Mouse (Mus musculus) cerebellum, adult 11-12 months (tissue): ENCODE measurements around the gene Zfand2a.

Experiments
- DNase-seq: peaks from one replicate; pipeline ENCODE4 v3.0.0; 2022

The Zfand2a gene

DNA sequence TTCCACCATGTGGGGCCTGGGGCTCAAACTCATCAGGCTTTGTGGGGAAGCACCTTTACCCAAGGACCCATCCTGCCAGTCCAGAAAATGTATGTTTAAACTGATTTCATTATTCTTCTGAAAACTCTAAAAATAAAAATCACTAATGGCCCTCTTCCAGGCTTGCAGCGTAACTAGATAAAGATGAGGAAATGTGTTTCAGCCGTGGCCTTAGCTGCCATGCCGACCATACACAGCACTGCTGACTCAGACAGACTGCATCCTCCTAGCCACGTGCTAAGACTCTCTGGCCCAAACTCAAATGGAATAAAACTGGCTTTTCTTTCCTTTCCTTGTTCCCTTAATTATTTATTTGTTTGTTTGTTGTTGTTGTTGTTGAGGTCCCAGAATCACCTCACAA is 19.5 kb downstream of the Zfand2a start:
- no peak for DNase-seq

DNA sequence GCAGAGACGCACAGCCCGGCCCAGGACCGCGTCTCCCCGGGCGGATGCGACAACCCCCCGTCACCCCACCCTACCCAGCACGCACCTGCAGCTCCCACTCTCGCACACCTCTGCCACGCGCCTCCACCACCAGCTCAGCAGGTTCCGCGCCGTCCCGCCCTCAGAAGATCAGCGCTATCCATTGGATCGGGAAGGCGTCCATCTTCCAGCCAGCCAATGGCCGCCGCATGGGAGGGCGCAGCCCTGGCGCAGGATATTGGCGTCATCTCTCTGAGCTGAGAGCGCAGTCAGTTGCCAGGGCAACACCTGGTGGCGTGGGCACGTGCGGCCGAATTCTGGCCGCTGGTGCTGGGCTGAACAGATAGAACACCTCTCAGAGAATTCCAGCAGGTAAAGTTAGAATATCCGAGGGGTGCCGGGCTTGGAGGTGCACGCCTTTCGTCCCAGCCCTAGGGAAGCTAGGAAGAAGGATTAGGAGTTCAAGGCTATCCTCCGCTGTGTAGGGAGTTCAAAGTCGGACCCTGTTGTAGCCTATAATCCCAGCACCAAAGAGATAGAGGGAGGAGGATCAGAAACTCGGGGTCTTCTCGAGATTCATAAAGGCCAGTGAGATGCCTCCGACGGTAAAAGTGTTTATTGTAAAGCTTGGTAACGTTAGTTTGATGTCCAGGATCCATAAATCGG is 23.8 kb downstream of the Zfand2a start, which contains the start of gene 3110082I17Rik:
TSS of gene 3110082I17Rik (minus strand) at position 144 of the 684 bp plus-strand sequence.
- DNase-seq = peak; percentile 97

DNA sequence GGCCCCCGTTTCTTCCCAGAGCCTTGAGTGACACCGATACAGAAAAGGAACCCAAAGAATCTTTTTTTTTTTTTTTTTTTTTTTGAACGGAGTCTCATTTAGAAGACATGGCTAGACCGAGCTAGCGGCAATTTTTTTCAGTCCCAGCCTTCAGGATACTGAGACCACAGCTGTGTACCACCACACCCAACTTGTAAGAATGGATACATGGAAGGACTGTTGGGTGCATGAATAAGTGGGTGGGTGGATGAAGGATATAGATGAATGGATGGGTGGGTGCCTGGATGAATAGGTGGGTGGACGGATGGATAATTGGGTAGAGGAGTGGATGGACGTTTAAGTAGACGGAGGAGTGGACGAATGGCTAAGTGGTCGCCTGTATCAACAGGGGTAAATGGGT is 24.4 kb downstream of the Zfand2a start:
- DNase-seq = no peak

DNA sequence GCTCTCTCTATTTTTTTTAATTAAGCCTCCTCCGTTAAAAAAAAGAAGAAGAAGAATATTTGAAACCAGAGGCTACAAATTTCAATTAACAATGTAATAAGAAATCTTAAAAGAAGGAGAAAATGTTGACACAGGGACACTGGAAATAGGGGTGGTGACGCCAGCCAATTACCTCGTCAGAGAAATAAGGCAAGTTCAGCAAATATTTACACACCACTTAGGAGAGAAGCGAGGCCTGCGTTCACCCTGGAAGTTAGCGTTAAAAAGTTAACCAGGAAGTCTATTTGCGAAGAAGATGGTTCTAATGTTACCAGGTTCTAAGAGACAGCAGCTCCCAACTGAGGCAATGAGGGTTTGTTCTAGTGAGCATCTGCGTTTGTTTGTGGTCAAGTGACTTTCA is 27.1 kb downstream of the Zfand2a start:
- no peak for DNase-seq

DNA sequence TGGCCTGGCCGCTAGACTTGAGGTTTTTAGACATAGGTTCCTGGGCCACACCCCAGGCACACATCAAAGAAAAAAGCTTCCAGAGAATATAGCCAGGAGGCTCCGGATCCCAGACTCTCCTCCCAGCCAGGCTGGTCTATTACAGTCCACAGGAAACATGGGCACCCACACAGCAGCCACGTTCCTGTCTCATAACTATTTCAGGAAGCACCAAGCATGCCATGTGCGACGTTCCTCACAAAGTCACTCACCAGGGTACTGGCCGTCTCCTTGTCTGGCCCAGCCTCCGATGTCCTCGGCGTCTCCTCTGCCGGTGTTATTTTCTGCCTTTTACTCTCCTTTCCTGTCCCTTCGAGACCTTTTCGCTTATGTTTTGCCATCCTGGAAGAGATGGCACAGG is 29.2 kb downstream of the Zfand2a start:
- no peak for DNase-seq

DNA sequence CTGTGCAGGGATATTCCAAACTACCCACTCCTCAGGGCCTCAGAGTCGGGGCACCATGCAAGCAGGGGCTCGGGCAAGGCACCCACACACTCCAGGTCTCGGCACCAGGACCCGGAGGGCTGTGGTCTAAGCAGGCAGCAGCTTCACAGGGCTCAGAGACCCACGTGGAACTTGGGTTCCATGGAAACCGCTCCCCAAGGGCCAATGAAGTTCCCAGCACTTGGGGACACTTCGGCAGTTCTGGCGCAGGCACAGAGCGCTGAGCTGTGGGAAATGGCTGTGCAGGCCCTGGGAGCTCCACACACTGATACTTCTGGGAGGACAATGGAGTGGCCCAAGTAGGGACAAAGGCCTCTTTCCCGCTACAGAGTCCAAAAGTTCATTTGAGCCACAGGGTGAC is 31.3 kb downstream of the Zfand2a start:
- DNase-seq = no peak

DNA sequence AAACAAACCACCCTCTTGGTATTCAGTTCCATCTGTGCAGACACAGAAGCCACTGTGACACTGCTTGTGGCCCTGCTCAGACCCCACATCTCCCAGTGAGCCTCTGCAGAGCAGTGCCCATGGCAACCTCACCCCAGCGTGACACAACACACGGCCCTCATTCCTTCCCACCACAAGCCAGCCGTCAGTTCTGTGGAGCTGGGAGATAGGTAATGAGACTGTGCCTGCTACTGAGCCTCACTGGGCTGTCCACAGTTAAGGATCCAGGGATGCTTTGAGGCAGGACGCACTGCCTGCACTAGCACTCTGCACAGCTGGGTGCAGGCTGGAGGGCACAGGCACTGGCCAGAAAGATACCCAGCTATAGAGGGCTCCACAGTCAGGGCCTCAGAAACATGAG is 34.4 kb downstream of the Zfand2a start:
- DNase-seq = no peak

DNA sequence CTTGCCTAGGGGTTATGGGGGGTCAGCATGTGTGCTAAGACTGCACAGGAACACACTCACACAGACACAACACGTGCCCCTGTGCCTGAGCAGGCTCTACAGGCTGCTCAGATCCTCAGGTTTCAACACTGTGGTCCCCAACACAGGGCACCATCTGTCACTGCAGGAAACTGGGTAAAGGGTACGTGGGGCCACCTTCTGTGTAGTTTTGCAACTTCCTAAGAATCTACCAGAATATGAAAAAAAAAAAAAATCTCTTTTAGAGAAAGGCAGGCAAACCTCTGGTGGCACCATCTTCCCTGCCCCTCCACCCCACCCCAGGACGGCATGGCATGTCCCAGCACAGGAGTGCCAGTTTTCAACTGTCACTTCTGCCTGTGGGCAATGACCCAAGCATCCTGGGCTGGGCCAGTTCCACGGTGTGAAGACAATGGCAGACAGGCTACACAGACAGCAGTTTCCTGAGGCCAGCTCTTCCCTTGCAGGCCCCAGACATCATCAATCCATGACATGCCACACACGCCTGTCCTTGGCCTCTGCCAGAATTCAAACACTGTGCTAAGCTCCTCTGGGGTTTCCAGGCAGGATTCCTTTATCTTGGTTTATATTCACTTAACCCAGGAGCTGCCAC is 35.1 kb downstream of the Zfand2a start:
- peak; percentile 65 for DNase-seq

DNA sequence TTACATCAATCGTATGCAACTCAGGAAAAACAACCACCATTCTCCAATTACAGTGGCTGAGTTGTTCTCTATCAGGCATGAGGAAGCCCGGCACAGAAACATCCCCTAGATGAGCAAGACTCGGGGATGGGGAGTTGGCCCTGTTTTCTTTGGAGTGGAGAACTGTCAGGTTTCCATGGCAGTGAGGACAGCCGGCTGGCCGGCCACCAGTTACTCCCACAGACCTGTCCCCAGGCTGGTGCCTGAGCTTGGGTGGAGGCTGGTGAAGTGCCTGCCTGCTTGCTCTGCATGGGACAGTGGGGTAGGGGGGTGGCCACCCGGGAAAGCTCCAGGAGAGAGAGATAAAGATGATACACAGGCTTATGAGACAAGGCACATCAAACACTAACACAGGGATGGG is 36.3 kb downstream of the Zfand2a start:
- no peak for DNase-seq

DNA sequence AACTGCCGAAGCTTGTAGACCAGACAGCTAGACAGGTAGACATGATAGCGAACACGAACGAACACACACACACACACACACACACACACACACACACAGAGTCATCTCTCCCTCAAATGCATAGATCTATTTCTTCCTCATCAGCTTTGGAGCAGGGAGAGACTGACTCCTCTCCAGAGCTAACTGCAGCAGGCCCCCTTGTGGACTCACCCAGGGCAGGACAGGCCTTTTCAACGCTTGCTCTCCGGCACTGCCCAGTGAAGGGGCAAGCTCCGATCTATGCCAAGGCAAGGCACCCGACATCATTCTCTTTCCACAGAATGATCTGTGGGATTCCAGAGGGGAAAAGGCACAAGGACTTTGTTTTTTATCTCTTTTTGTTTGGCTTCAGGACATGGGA is 39.1 kb downstream of the Zfand2a start:
- no peak for DNase-seq

DNA sequence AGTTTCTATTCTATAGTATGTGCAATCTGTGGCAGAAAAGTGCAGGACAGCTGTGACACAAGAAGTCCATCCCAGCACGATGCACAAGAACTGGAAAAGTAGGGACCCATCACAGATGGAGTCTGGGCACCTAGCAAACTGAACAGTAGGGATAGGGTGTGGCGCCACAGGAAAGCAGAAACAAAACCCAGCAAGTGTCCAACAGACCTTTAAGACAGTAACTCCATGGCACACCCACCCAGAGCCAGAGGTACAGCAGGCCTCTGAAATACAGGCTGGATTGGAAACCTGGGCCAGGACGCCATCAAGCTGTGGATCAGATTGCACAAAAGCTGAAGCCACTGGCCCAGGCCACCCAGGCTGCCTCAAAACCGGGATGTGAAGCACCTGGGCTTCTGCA is 41.4 kb downstream of the Zfand2a start:
- DNase-seq = no peak

DNA sequence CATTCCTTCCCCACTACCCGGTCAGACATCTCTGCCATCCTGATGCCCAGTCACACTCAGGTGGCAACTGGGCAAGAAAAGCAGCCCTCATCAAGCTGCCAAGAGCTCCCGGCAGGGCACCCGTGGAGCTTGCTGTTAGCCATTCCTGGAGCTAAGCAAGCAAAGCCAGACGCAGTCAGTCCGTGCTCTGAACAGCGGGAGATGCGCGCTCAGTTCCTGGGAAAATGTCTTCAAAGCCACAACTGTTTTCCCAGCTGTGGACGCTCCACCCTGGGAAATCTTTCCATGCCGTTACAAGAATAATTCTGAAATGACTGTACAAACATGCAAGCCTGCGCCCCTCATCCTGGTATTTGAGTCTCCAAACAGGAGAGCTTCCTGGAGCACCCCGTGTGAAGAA is 41.9 kb downstream of the Zfand2a start:
- DNase-seq = peak; percentile 51

DNA sequence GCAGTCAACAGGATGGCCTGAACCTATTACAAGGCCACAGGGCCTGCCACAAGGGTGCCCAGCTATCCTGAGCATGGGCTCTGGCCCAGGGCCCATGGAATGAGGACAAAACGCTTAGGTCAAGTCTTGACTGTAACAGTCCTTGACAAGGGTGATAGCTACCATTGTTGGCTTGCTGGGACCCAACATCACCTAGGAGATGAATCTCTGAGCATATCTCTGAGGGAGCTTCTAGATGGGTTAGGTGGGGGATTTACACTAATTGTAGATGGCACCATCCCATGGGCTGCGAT is 42.7 kb downstream of the Zfand2a start:
- no peak for DNase-seq

DNA sequence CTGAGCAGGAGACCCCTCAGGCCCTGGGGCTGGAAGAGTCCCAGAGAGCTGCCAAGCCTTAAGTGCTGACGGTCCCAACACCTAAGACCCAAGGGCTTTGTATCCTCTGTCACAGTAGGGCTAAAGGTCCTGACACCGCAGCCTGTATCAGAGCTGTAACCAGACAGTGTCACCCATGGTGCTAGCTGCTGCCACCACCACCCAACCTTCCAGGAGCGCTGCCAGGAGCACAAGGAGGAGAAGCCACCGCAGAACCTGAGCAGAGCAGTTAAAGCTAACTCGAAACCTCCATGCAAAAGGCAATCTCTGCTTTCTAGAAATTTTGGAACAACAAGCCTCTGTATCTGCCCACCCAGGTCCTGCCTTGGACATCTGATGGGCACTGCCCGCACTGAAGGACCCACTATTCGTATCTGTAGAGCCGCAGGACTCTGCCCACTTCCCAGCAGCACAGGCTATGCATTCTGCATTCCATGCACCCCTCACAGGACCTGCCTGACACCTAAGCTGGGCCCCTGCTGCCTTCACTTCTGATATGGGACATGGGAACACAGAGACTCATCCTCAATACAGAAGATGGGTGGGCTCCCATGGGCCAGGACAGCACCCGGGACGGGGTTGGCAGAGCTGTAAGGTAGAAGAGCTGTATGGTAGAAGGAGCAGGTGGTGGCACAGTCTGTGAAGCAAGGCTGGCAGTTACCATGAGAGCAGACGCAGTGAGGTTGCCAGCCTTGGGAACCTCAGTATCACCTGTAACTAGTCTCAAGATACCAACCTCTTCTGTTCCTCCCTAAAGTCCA is 43.2 kb downstream of the Zfand2a start:
- DNase-seq = peak; percentile 52

DNA sequence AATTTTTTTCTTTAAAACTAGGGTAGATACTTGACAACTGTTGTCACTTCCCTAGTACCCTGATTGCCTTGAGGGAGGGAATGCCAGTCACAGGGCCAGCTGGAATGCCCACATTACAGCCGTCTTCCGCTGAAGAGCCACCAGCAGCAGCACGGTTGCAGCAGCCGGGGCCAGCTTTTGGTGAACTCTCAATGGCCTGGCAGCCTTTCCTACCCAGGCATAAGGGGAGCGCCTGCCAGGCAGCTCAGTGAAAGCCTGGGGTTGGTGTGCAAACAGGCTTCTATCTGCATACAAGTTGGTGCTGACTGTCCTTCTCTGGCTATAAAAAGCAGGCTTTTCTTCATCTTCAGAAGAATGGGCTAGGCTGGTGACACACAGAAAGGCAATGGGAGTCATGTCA is 43.9 kb downstream of the Zfand2a start:
- peak; percentile 57 for DNase-seq

DNA sequence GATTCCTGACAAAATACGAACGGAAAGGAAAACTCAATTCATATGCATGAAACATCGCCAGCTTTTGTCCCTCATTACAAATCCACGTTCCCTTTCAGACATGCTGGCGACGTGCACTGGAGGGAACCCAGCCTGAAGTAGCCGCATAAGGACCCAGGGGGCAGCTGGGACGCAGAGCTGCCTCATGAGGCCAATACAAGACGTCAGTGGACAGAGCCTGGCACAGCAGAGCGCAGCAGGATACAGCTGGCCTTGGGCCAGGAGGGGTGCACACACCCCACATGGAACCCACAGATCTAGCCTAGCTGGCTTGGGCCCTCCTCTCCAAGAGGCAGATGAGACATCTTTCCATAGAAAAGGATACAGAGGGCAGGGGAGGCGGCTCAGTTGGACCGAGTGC is 45.9 kb downstream of the Zfand2a start:
- DNase-seq = no peak

DNA sequence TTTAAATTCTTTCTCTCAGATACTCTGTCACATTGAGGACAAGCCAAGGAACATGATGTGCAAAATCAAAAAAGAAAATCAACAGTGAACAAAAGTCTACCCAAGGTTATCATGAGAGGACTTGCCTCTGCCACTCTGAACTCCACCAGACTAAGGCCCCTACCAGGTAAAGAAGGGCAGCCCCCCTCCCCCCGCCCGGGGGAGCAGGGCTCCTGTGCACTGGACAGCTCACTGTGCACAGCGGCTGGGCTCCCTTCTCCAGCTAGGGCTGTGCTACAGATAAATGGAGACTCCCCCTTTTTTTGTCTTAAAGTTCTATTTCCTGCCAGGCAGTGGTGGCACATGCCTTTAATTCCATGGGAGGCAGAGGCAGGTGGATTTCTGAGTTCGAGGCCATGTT is 46.6 kb downstream of the Zfand2a start:
- DNase-seq = no peak

DNA sequence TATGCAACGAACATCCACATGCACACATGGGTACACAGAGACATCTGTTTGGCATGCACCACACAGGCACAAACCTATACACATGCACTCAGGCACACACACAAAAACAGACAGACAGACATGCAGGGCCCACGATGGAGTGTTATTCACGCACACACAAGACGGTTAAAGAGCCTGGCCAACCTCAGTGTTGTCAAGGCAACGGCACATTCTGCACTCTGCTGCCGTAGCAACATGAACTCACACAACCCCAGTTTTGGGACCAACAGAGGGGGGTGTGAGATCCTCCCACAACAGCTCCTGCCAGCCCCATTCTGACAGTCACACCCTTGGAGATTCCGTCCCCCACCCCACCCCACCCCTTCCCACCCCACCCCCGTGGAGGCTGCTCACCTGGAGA is 49.4 kb downstream of the Zfand2a start:
- no peak for DNase-seq

DNA sequence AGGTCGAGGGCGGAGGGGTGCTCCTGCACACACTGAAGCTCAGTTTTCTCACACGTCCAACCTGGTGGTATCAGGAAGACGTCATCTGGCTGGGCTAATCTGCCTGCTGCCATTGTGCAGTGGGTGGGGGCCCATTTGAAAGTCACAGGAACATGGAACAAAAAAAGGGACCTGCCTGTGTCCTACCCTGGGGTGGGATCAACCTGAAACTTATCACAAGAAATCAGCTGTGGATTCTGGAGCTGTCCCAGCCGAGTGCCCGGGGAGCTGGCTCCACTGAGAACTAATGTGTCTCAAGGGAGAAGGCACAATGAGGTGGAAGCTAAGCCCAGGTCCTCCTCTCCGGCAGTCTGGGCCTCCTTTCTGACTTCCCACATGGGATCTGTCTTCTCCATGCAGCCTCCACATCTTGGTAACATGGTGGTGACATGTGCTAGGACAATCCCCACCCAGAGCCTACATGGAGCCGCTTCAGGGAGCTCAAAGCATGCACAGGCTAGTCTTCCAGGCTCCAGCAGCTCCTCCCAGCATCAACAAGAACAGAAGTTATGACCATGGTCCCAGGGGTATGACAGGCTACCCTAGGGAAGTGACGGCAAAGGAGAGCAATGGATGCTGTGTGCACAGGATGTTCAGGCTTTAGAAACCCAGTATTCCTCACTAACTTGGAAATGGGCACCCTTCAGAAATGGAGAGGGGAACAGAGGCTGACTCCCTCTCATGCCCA is 50.3 kb downstream of the Zfand2a start:
- DNase-seq = no peak

DNA sequence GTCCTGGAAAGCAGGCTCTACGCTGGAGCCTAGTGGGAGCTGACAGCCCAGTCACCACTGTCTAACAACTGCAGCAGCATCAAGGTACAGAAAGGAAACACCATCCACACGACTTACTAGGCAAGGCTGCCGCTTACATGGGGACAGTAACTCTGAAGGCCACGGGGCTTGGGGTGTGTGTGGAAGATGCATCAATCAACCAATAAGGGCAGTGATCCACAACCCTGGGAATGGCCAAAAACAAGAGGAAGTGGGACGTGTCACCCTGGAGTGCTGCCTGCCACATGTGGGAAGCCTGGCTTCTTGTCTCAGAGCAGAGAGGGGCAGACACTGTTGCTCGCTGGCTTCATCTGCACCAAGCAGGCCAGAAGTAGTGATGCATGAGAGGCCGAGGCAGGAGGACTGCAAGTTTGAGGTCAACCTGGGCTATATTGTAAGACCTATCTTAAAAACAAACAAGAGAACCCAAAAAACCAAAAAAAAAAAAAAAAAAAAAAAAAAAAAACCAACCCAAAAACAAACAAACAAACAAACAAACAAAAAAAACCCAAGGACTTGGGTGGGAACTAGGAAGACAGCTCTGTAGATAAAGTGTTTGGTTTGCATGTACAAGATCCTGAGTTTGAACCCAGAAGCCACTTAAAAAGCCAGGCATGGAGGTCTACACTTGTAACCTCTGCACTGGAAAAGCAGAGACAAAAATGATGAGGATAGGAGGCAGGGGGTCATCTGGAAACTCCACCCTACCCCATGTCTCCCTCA is 51.4 kb downstream of the Zfand2a start:
- no peak for DNase-seq

DNA sequence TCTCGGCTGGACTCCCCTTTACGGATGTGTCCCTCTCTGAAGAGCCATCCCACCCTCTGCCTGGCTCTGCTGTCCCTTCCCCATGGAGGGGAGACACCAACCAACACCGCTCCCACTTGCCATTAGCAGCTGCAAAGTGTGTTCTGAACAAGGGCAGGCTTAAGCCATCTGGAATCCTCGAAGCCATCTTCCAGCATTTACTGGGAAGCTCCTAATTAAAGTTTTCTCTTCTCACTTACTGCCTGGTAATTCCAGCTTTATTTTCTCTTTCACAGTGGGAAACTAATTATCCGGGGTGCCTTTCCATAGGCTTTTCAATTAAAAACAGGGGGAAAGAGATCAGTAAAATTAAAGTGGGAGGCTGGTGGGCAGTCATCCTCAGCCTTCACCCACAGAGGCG is 52.0 kb downstream of the Zfand2a start:
- DNase-seq = no peak

DNA sequence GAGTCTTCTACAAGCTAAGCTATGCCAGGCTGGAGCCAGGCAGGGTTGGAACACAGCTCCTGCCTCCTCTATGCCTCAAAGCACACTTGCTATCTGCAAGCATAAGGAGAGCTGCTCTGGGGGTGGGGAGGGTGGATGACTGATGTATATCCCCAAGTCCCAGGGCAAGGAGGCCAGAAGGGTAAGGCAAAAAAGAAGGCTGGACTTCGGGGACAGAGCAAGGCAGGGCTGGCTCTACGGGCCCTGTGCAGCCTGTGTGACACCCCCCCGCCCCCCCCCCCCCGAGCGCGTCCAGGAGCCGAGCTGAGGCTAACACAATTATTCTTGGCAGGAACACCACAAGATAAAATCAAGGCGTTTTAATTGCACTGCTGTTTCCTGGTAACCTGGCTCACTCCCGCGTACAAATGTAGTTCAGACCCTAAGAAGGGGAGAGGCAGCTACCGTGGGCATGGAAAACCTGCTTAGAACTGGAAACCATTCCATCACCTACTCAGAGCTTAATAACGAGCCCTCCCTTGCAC is 54.5 kb downstream of the Zfand2a start:
- DNase-seq = no peak

DNA sequence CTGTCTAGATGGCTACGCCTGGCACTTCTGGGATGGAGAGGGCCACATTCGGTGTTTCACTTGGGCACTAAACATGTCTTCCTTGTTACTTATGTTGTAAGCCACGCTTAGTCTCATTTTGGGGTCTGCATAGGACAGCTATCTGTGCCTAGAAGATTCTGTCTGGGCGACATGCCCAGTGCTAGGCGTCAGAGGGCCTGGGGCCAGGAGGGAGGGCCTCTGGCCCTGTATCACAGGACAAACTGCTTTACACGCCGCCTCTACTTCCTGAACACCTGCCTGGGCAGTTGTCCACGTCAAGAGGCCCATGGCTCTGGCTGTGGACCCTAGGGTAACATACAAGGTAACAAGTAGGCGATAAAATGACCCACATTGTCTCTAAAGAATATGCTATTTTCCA is 56.4 kb downstream of the Zfand2a start:
- DNase-seq = peak; percentile 51
